Mouse (Mus musculus) splenic B cell, adult 2 months (primary cell): ENCODE data around the gene Rdh16f2.
"Not testable (repeated sequence)": the region's sequence is repeated elsewhere in the genome, so short reads cannot be mapped to it uniquely, and the experiment has no call there.

Experiments
- DNase-seq: peaks from one replicate; pipeline ENCODE4 v3.0.0-alpha.2; 2011; ENCODE audit warnings: low read depth, low spot score
- H3K27me3 ChIP-seq: 2 replicates; pipeline ENCODE4 v1.6.1; 2012; ENCODE audit warnings: mild to moderate bottlenecking, low read length, moderate library complexity, mixed read lengths; ENCODE audit not compliant: control insufficient read depth, poor library complexity, insufficient read depth, severe bottlenecking
- H3K36me3 ChIP-seq: 2 replicates; pipeline ENCODE4 v1.6.1; 2012; ENCODE audit warnings: mild to moderate bottlenecking, low read length, moderate library complexity, mixed read lengths; ENCODE audit not compliant: control insufficient read depth, poor library complexity, insufficient read depth, severe bottlenecking

Rdh16f2 gene

DNA sequence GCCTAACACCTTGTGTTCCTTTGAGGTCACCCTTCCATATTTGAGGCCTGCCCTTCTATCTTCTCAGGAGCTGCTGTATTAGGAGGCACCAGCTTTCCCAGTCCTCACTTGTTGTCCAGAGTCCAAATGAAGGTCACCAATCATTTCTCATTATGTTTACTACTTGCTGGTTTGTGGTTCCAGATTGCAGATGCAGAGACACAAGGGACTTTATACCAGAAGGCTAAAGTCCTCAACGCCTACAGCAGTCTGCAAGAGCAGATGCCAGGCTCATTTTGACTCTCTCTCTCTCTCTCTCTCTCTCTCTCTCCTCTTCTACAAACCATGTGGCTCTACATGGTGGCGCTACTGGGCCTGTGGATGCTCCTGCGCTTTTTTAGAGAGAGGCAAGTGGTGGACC is at the start of gene Rdh16f2:
Gene Rdh16f2 (plus strand): TSS at position 243 of the 400 bp plus-strand sequence.
- no peaks in the 10 kb centered on the region for H3K36me3 ChIP-seq
- no peaks in the 10 kb centered on the region for H3K27me3 ChIP-seq
- DNase-seq = no peak

DNA sequence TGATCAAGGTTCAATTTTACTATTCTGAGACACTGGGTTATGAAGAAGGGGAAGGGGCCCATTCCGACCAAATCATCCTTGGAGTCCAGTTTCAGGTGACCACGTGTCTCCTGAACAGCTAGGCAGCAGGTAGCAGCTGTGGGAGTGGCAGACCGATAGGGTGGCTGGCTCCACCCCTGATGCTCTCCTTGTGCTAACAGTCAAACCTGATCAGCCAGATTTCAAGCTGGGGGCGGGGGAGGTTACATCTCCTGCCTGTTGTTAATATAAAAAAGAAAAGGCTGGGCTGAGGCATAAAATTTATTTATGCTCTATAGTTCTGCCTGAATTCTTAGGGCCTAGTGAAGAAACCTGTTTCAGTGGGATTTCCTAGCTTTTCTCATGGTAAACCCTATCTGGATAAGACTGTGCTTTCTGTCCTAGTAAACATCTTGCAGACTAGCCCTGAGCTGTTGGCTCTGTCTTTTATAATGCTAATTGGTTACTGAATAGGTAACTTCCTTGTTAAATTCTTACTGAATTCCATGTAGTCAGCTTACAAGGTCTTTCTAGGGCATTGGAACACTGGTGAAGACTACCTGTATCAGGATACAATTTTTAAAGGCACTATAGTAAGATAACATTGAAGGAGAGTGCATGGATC is 48.9 kb upstream of the Rdh16f2 start:
- H3K27me3 ChIP-seq, H3K36me3 ChIP-seq, DNase-seq: not testable (repeated sequence)

DNA sequence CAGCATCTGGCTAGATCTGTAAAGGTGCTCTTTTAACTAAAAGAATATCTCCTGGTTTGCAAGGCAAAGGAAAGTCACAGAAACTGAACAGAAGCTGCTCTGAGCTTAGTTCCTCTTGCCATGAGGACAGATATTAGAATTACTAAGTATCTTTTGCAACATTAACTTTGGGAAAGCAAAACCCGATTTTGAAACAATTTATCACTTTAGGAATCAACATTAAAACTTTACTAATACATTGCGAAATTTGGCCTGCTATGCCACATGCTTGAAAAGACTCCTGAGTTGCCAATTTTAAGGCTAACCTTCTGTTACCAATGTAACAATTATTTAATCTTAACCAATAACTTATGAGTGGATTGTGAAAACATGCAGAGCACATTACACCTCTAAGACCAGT is 44.5 kb upstream of the Rdh16f2 start:
- not testable (repeated sequence) for DNase-seq, H3K27me3 ChIP-seq

GRCm38 (mm10) chr10:127825386-127825785 is 40.9 kb upstream of the Rdh16f2 start:
- DNase-seq = peak; percentile 8
- H3K27me3 ChIP-seq = no peaks in the 10 kb centered on the region
- H3K36me3 ChIP-seq = no peaks in the 10 kb centered on the region

More for the DNA sequence above, 44.5 kb upstream of the Rdh16f2 start:
- not testable (repeated sequence) for H3K36me3 ChIP-seq

GRCm38 (mm10) chr10:127829121-127829520 is 37.2 kb upstream of the Rdh16f2 start:
- Histone ChIP-seq H3K27me3 (no peaks in the 10 kb centered on the region), H3K36me3 (no peaks in the 10 kb centered on the region)
- DNase-seq = no peak

DNA sequence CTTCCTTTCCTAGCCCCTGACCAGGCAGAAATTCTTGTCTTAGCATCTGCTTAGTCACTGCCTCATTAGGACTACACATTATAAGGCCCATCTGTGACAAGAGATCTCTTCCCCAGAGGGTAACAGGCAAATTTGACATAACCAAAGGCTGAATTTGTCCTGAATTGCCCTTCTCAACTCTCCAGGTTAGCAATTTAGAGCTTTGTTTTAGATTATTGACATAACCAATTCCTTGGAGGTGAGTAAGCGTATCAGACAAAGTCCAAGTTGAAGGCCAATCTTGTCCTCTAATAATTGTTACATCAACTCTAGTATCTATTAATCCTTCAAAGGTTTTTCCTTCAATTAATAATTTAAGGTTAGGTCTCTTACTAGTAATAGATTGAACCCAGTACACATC is 32.1 kb upstream of the Rdh16f2 start:
- H3K27me3 ChIP-seq, H3K36me3 ChIP-seq, DNase-seq: not testable (repeated sequence)

DNA sequence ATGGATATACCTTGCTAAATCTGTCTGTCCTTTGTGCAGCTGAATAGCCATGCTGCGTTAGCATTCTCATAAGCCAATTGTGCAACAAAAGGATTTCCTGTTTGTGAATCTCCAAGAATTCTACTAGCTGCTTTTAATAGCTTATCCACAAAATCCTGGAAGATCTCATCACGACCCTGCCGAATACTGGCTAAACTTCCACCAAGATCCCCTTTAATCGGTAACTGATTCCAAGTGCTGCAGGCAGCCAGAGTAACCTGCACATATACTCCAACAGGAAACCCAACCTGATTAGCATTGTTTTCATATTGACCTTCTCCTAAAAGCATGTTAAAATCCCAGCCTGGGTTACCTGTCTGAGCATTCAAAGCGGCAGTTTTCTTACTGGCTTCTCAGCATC is 31.0 kb upstream of the Rdh16f2 start:
- DNase-seq = no peak
- Histone ChIP-seq H3K36me3 (no peaks in the 10 kb centered on the region), H3K27me3 (no peaks in the 10 kb centered on the region)

- H3K36me3 ChIP-seq = not testable (repeated sequence)
Measured at GRCm38 (mm10) chr10:127837793-127838192, 28.5 kb upstream of the Rdh16f2 start.

DNA sequence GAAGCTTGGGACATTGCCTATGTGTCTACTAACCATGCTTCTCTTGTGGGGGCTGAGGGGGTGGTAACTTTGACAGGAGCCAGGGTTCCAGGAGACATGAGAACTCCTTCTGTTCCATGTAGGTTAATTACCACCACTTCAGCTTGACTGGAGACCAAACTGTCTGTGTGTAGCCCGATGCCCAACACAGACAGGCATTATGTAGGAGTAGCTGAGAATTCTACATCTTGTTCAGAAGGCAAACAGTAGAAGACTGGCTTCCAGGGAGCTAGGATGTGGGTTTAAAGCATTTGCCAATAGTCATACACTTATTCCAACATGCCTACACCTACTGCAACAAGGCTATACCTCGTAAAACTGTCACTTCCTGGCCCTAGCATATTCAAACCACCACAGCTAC is 27.7 kb upstream of the Rdh16f2 start:
- Histone ChIP-seq H3K27me3 (no peaks in the 10 kb centered on the region), H3K36me3 (no peaks in the 10 kb centered on the region)
- DNase-seq = no peak

More at GRCm38 (mm10) chr10:127837793-127838192, 28.5 kb upstream of the Rdh16f2 start:
- not testable (repeated sequence) for DNase-seq, H3K27me3 ChIP-seq

GRCm38 (mm10) chr10:127840776-127841175 is 25.5 kb upstream of the Rdh16f2 start:
- no peaks in the 10 kb centered on the region for H3K27me3 ChIP-seq
- no peaks in the 10 kb centered on the region for H3K36me3 ChIP-seq
- no peak for DNase-seq

- DNase-seq = not testable (repeated sequence)
Measured at GRCm38 (mm10) chr10:127845945-127846344, 20.3 kb upstream of the Rdh16f2 start.

GRCm38 (mm10) chr10:127848089-127848488 is 18.2 kb upstream of the Rdh16f2 start:
- H3K36me3 ChIP-seq = no peaks in the 10 kb centered on the region
- no peaks in the 10 kb centered on the region for H3K27me3 ChIP-seq
- DNase-seq = no peak

More at GRCm38 (mm10) chr10:127845945-127846344, 20.3 kb upstream of the Rdh16f2 start:
- H3K27me3 ChIP-seq, H3K36me3 ChIP-seq: not testable (repeated sequence)

DNA sequence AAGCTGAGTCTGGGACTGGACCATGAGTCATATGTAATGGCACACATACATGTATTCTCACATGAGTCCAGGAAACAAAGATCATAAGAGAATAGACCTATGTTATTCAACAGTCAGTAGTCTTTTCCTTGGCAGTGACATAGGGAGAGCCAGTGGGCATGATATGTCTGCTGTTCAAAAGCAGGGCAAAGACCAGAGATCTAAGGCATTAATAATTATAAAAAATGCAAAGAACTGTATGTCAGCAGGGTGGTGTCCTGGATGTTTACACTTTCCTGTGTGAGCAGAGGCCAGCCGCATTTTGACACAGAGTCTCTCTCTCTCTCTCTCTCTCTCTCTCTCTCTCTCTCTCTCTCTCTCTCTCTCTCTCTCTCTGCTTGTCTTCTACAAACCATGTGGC is 16.6 kb upstream of the Rdh16f2 start, which contains the start of gene Rdh19:
Gene Rdh19 (plus strand): TSS at position 301 of the 400 bp plus-strand sequence.
- H3K27me3 ChIP-seq = no peaks in the 10 kb centered on the region
- DNase-seq = no peak
- no peaks in the 10 kb centered on the region for H3K36me3 ChIP-seq

GRCm38 (mm10) chr10:127856376-127856775 is 9.9 kb upstream of the Rdh16f2 start:
- Histone ChIP-seq H3K36me3 (no peaks in the 10 kb centered on the region), H3K27me3 (no peaks in the 10 kb centered on the region)
- DNase-seq = no peak

DNA sequence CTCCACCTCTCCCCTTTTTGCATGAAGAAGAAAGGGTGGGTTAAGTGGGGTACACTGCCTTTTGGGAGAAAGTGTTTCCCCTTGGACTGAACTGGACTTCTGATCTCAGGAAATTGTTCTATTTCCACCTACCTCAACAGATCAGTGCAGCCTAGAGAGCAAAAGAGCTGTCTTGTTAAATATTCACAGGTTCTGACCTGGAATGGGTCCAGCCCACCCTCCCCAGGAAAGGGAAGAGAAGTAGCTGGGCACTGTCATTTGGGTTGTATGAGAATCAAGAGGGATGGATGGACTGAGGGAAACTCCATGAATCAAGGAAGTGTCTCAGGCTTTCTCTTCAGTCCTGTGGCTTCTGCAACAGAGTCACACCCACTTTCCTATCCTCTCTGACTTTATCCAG is 1.3 kb upstream of the Rdh16f2 start:
- Histone ChIP-seq H3K27me3 (no peaks in the 10 kb centered on the region), H3K36me3 (no peaks in the 10 kb centered on the region)
- no peak for DNase-seq

DNA sequence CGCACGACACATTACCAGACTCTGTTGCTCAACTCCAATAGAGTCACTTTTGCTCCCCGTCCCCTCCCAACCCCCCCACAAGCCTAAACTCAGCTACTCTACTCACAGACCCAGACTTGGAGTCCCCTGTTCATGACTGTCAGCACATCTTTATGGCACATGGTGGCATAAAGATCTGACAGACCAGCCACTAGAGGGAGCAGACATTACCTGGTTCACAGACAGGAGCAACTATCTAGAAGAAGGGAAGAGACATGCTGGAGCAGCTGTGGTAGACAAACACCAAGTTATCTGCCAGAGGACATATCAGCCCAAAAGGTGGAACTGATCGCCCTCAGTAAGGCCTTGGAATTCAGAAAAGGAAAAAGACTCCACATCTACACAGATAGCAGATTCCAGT is 6.2 kb downstream of the Rdh16f2 start:
- DNase-seq = peak; percentile 14
- H3K36me3 ChIP-seq = no peaks in the 10 kb centered on the region
- H3K27me3 ChIP-seq = no peaks in the 10 kb centered on the region
